Mouse (Mus musculus) CH12F3 (cell line): ENCODE results near the gene Isy1.

ENCODE experiments used
- in situ Hi-C: fragments of 300-500 bp; cut with MboI; formaldehyde crosslinking; loops from 2 replicates; pipeline ENCODE4 v1.14.3; 2020; ENCODE audit warnings: low sequenced_read_pairs

The Isy1 gene

DNA sequence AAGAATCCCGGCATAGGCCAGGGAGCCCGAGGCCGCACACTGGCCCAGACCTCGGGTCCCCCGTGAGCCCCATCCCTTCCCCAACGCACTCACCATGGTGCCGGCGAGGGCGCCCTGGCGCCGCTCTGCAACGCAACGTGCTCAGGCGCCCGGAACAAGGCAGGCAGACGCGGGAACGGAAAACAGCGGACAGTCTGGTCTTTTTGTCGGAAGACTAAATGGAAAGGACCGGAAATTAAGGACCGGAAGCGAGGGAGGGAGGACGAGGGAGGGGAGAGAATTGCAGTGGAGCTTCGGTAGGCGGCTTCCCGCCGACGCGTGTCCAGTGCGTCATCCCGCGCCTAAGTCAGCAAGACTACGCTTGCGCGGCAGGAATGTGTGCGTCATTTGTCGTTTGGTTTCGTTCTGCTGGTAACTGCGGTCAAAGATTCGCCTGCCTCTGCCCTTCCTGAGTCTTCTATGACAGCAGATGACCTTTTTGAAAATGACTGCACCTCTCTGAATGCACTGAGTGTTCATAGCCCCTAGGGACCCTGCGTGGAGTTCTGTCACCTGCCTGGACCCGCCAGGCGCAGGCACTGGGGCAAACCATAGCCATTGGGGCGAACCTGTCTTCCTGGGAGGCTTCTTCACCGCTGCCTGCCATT, at the start of gene Isy1:
Gene Isy1, minus strand, starts transcription at position 248 of the 647 bp plus-strand sequence.
- in situ Hi-C loops: no loop called here

DNA sequence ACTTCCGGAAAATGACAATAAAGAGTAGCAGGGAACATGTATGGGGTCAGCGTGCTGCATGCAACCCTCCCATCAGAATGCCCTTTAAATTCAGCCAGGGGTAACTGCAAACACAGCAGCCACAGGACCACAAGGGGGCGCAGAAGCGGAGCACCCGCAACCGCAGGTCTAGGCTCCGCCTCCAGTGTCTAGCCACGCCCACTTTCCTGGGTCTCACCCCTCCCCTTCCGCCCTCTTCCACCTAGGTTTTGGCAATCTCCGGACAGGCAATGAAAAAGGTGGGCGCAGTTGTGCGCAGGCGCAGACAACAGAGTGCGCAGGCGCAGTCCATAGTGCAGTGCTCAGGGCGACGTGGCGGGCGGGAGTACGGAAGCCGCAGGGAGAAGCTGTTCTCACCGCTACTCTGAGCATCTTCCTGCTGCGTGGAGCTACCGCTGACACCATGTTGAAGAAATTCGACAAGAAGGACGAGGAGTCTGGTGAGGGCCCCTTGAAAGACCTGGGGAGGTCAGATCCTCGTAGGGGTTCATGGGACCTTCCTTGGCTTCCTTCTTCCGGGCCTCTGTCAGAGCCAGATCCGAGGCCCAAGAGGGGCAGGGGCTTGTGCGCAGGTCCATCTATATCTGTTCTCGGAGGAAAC, 49.1 kb upstream of the Isy1 start, which contains the start of gene Copg1:
Gene Copg1, plus strand, starts transcription at position 221 of the 640 bp plus-strand sequence.
- in situ Hi-C loops: no loop called here

DNA sequence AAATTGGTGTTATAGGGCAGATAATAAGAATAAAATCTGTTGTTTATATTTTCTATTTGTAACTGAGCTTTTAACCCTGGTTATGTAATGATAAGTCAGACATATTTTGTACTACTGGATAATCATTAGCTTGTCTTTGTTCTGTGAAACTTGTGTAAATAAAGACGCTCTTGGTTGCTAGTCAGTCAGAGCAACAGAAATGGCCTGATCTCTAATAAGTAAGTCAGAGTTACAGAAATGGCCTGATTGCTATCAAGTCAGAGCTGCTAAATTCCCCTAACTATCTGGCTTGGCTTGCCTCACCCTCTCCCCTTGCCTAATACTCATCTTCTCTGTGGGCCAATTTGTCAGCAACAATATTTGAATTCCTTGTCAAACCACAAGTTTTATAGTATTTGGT, 48.1 kb upstream of the Isy1 start:
- in situ Hi-C loops: no loop called here

DNA sequence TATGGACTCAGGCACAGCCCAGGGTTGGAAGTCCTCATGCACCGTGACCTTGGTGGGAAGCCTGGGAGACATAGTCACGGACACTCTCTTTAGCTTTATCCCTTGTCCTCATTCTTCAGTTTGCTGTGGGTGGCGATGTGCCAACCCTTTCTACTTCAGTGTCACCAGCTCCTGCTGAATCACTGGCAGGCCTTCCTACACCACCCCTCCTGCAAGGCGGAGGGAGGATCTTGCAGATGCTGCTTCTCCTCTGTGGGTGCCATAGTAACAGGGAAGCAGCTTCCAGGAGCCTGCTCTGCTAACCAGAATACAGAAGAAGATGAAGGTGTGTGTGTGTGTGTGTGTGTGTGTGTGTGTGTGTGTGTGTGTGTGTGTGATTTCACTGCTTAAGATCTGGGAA, 44.2 kb upstream of the Isy1 start:
- in situ Hi-C loops: no loop called here

DNA sequence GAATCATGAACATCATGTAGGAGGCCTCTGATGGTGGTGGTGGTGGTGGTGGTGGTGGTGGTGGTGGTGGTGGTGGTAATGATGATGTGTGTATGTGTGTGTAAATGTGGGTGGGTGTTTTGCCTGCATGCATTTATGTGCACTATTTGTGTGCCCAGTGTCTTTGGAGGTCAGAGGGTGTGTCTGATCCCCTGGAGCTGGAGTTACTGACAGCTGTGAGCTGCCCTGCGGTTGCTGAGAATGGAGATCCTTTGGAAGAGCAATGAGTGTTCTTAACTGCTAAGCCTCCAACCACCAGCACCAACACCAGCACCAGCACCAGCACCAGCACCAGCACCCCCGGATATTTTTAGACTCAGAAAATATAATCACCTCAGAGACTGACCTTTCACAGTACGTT, 43.6 kb upstream of the Isy1 start:
- in situ Hi-C loops: no loop called here

DNA sequence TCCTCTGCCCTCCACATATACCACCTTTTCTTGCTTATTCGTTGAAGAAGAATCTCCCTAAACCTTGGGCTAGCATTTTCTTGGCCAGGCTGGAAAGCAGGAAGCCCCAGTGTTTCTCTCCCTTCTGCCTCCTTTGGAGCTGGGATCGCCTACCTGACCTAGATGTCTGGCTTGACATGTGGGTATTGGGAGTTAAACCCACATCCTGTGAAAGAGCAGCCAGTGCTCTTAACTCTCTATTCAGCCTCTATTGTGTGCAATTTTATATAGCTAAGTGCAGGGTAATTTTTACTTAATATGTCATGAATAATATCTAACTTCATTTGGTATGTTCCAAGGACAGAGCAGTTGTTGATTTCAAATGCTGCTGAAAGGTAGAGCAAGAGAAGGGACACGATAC, 41.0 kb upstream of the Isy1 start:
- in situ Hi-C loops: no loop called here

GRCm38 (mm10) chr6:87879010-87879409, 40.4 kb upstream of the Isy1 start:
- in situ Hi-C loops: no loop called here

DNA sequence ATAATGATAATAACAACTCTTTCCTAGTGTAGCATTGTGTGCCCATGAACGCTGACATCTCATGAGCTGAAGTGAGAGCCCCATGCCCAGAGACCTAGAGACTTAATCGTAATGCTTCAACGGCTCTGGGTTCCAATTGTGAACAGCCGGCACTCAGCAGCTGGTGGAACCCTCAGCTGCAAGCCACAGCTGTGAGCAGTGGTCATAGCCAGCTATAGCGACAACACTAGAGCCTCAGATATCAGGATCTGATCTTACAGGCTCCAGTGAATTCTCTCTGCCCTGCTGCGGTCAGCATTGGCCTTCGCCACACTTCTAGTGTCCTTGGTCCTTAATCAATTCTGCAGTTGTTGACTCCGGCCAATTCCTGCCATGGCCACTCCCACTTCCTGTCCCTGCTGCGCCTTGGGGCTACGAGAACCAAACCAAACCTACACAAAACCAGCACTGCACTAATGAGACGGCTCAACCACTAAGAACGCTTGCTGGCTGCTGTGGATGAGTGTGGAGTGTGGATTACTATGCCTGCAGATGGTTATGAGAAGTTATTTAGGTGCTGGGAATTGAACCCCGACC, 37.6 kb upstream of the Isy1 start:
- in situ Hi-C loops: no loop called here

- in situ Hi-C loops: no loop called here
These were observed 37.0 kb upstream of the Isy1 start for GRCm38 (mm10) chr6:87875562-87875961.

DNA sequence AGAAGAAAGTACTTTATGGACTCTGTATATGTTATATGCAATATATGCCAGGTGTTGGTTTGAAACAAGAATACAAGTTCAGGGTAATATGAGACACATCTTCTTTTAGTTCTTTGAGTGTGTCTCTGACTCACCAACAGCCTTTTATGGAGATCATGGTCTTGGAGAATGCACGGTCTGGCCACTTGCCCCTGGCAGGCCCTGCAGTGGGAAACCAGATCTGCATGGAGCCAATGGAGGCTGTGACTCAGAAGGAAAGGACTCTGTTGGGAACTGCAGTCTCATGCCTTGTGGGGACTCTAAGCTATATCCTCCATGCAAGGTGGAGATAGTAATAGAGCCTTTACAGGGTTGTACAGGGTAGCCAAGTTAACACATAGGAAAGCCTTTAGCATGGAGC, 36.5 kb upstream of the Isy1 start:
- in situ Hi-C loops: no loop called here

GRCm38 (mm10) chr6:87873963-87874362, 35.4 kb upstream of the Isy1 start:
- in situ Hi-C loops: no loop called here

GRCm38 (mm10) chr6:87873104-87873503, 34.5 kb upstream of the Isy1 start:
- in situ Hi-C loops: no loop called here

- in situ Hi-C loops: no loop called here
These were observed 32.6 kb upstream of the Isy1 start for GRCm38 (mm10) chr6:87871240-87871639.

DNA sequence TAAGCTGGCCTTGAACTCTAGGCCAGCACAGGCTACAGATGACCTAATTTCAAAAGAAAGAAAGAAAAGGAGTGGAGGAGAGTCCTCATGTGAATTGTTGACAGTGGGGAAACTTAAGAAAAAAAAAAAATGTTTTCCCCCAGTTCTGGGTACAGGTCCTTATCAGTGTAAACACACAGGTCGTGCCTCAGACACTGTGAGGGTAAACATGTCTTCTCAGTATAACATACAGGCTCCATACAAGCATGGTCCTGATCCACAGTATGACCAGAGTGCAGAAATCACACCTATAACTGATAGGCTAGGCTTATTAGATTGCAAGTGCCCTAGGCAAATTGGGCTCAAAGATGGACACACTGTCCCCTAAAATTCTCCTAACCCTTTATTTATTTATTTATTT, 31.8 kb upstream of the Isy1 start:
- in situ Hi-C loops: no loop called here

DNA sequence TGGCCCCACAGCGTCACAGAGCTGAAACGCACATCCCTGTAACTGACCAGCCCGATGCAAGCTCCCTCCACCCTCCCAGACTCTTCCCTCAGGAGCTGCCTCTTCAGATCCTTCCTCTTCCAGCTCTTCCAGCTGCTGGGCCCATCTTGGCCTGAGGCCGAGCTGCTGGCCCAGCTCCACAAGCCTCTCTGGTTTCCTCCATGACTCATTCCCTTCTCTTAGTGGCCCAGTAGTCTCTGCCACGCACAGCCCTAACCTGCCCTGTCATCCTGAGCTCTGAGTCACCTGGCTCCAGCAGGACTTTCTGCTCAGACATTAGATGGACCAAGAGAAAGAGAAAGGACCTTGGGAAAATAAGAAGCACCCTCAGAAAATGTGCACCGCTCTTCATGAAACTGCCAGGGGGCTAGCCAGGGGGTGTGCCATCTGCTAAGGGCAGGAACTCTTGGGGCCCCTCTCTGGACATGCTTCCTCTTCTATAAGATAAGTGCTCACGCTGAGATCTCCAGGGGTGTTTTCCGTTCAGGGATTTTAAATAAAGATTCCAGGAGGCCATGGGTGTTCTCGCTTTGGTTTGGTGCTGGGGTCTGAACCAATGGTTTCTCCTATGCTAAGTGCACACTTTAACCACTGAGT, 30.4 kb upstream of the Isy1 start:
- in situ Hi-C loops: no loop called here

GRCm38 (mm10) chr6:87867256-87867655, 28.7 kb upstream of the Isy1 start:
- in situ Hi-C loops: no loop called here

- in situ Hi-C loops: no loop called here
These were observed 27.6 kb upstream of the Isy1 start for GRCm38 (mm10) chr6:87866211-87866610.

- in situ Hi-C loops: no loop called here
These were observed 18.5 kb upstream of the Isy1 start for GRCm38 (mm10) chr6:87857071-87857470.

DNA sequence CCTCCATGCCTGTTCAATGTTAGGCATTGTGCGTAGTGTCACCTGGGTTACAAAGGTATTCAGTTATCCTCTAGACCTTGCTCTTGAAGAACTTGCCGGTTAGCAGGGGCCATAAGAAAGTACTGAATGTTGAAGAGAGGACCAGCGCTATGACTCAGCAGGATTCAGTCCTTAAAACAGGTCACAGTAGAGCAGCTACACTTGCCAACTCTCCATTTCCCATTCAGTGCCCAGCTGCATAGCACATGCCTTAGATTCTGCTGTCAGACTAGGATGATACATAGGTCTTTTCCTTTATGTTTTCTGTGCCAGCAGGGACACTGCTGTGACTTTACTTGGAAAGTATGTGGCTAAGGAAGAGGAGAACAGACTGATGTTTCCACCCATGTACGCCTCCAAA, 14.8 kb upstream of the Isy1 start:
- in situ Hi-C loops: no loop called here

- in situ Hi-C loops: no loop called here
These were observed 13.3 kb upstream of the Isy1 start for GRCm38 (mm10) chr6:87851871-87852270.

DNA sequence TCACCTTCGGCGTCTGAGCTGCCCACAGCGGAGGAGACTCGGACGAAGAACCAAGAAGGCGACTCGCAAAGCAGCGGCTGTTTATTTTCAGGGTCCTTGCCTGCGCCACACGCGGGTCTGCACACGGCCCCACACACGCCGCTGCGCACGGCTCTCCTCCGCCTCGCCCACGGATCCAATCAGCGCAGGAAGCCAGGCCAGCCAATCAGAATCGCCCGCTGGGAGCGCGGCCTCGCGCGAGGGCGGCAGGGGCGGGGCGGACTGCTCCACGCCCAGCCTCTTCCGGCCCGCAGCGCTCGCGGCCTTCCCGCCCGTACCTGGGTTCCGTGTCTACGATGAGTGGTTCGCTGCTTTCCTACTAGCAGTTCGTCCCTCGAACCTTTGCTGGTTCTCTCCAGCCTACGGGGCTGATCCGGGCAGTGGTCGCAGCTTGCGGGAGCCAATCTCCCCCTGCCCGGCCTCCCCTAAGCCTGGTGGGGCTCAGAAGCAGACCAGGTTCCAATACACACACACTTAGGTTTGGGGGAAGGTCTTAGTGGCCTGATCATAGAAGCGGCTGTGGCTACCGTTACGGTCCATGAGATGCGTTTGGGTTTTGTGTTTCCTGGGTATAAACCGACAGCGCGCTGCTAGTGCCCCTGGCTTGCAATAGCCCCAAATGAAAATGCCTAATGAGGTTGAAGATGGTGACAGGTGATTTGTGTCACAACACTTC, 12.5 kb upstream of the Isy1 start, which contains the start of gene Cnbp:
Gene Cnbp, minus strand, starts transcription at position 207 of the 715 bp plus-strand sequence.
- in situ Hi-C loops: no loop called here
